8 mouse cellular contexts compared by ENCODE assay signal in genomic region chr8:112045896-112046295, GRCm38 (mm10). TPM values are rescaled to one million over a fixed set of nuclear protein-coding genes. Genes with fewer than 3 reads are reported as not detected.
DNase-seq lines count a peak whose midpoint lies in the region; ATAC-seq and TF ChIP-seq lines count a peak whose summit lies in the region.

No protein-coding gene starts in this region.

- H3K4me2 ChIP-seq in liver, embryonic 12.5 days, result no peak overlapping the region
- no peak overlapping the region for H3K4me2 ChIP-seq in intestine, postnatal 0 days (replicated peaks; ENCODE audit: low read depth)
- H3K4me2 ChIP-seq in midbrain, embryonic 13.5 days (replicated peaks), result no peak overlapping the region

- no peak overlapping the region for H3K4me3 ChIP-seq in liver, embryonic 12.5 days
- no peak overlapping the region for H3K4me3 ChIP-seq in intestine, postnatal 0 days (ENCODE audit: low read depth, low read length)
- no peak overlapping the region for H3K4me3 ChIP-seq in midbrain, embryonic 13.5 days (replicated peaks)

- WGBS in liver, embryonic 12.5 days (ENCODE audit: insufficient replicate concordance), result 4% methylated on average over 7 of the region's 7 CpGs
- 2% methylated on average over 7 of the region's 7 CpGs for WGBS in intestine, postnatal 0 days
- WGBS in midbrain, embryonic 13.5 days, result 5% methylated on average over 7 of the region's 7 CpGs

- DNase-seq in liver, result peak; percentile 75
- DNase-seq in embryo, embryonic 10 days (ENCODE audit: low spot score), result peak; percentile 93
- peak; percentile 77 for DNase-seq in gastrocnemius, postnatal 10 days
- peak; percentile 93 to 94 for DNase-seq in left cerebral cortex, postnatal 14 days (ENCODE audit: low spot score in 2 of 2)
- DNase-seq in spleen, adult 12 weeks (ENCODE audit: low spot score), result peak; percentile 40

- H3K36me3 ChIP-seq in liver, embryonic 12.5 days, result no peaks in the 10 kb centered on the region
- no peaks in the 10 kb centered on the region for H3K36me3 ChIP-seq in intestine, postnatal 0 days (ENCODE audit: control insufficient read depth, insufficient read depth)
- H3K36me3 ChIP-seq in midbrain, embryonic 13.5 days, result no peaks in the 10 kb centered on the region

- no peaks in the 10 kb centered on the region for H3K4me1 ChIP-seq in liver, embryonic 12.5 days
- H3K4me1 ChIP-seq in intestine, postnatal 0 days (replicated peaks; ENCODE audit: control insufficient read depth, insufficient read depth, low read length), result no peaks in the 10 kb centered on the region
- no peaks in the 10 kb centered on the region for H3K4me1 ChIP-seq in midbrain, embryonic 13.5 days (replicated peaks)

- no peaks in the 10 kb centered on the region for H3K27me3 ChIP-seq in liver, embryonic 12.5 days (replicated peaks)
- no peaks in the 10 kb centered on the region for H3K27me3 ChIP-seq in intestine, postnatal 0 days (replicated peaks; ENCODE audit: control insufficient read depth, insufficient read depth, low read length)
- no peaks in the 10 kb centered on the region for H3K27me3 ChIP-seq in midbrain, embryonic 13.5 days

- no peak overlapping the region for H3K9ac ChIP-seq in liver, embryonic 12.5 days
- H3K9ac ChIP-seq in intestine, postnatal 0 days (ENCODE audit: low read depth, low read length), result no peak overlapping the region
- H3K9ac ChIP-seq in midbrain, embryonic 13.5 days (replicated peaks), result no peak overlapping the region

- H3K9me3 ChIP-seq in liver, embryonic 12.5 days (replicated peaks), result no peaks in the 10 kb centered on the region
- no peaks in the 10 kb centered on the region for H3K9me3 ChIP-seq in intestine, postnatal 0 days (ENCODE audit: control insufficient read depth)
- H3K9me3 ChIP-seq in midbrain, embryonic 13.5 days, result no peaks in the 10 kb centered on the region

- intact Hi-C loops in left cerebral cortex, postnatal 14 days (cut with DNase I), result loop anchor here (5.0 kb wide), 1 partner anchor 1586 kb away; no protein-coding TSS in a partner anchor

- H3K27ac ChIP-seq in liver, embryonic 12.5 days, result no peak overlapping the region
- H3K27ac ChIP-seq in intestine, postnatal 0 days (ENCODE audit: low read depth, low read length), result no peak overlapping the region
- no peak overlapping the region for H3K27ac ChIP-seq in midbrain, embryonic 13.5 days

- no peak for ATAC-seq in liver, embryonic 12.5 days
- ATAC-seq in intestine, postnatal 0 days, result no peak
- ATAC-seq in midbrain, embryonic 13.5 days, result peak; percentile 79

- peak; percentile 93 for TF ChIP-seq CTCF in intestine, postnatal 0 days (IDR thresholded peaks at IDR 0.05; ENCODE audit: low read depth)

RNA-seq across cellular contexts. Expression of gene Gm6793, which starts 31.1 kb away (rescaled TPM):
- polyA plus RNA-seq in liver, embryonic 12.5 days (2016; fragmentation: Nextera tagmentation; extraction: Ambion mirVana), result not detected in 2 replicates
- total RNA-seq in gastrocnemius, postnatal 10 days (2021), result not detected
- polyA plus RNA-seq in intestine, postnatal 0 days (2015; fragmentation: Nextera tagmentation; extraction: Ambion mirVana), result 0.21 and 0.29 TPM in 2 replicates
- under 1 TPM in 1 of 2 experiments, not detected in 1; 0.22 TPM for total RNA-seq in left cerebral cortex, postnatal 14 days (2021)
- polyA plus RNA-seq in midbrain, embryonic 13.5 days (2015; fragmentation: Nextera tagmentation; extraction: Ambion mirVana), result 0.45 and 1.2 TPM in 2 replicates

RNA-seq across cellular contexts. Expression of gene Terf2ip, which starts 34.7 kb away (rescaled TPM):
- polyA plus RNA-seq in liver, embryonic 12.5 days (2016; fragmentation: Nextera tagmentation; extraction: Ambion mirVana), result 9.8 and 10.8 TPM in 2 replicates
- total RNA-seq in gastrocnemius, postnatal 10 days (2021), result 10 to 100 TPM; 11.3 to 13.5 TPM
- 10.1 and 11.2 TPM in 2 replicates for polyA plus RNA-seq in intestine, postnatal 0 days (2015; fragmentation: Nextera tagmentation; extraction: Ambion mirVana)
- 10 to 100 TPM; 32.2 to 33.8 TPM for total RNA-seq in left cerebral cortex, postnatal 14 days (2021)
- 52.8 and 55.9 TPM in 2 replicates for polyA plus RNA-seq in midbrain, embryonic 13.5 days (2015; fragmentation: Nextera tagmentation; extraction: Ambion mirVana)

RNA-seq across cellular contexts. Expression of gene Kars, which starts 34.8 kb away (rescaled TPM):
- 162 and 163 TPM in 2 replicates for polyA plus RNA-seq in liver, embryonic 12.5 days (2016; fragmentation: Nextera tagmentation; extraction: Ambion mirVana)
- 100 to 1,000 TPM; 114 to 119 TPM for total RNA-seq in gastrocnemius, postnatal 10 days (2021)
- polyA plus RNA-seq in intestine, postnatal 0 days (2015; fragmentation: Nextera tagmentation; extraction: Ambion mirVana), result 63.7 and 69.2 TPM in 2 replicates
- total RNA-seq in left cerebral cortex, postnatal 14 days (2021), result 10 to 100 TPM; 68.3 to 71.8 TPM
- 169 and 171 TPM in 2 replicates for polyA plus RNA-seq in midbrain, embryonic 13.5 days (2015; fragmentation: Nextera tagmentation; extraction: Ambion mirVana)

RNA-seq across cellular contexts. Expression of gene Adat1, which starts 53.8 kb away (rescaled TPM):
- 6.9 and 7.3 TPM in 2 replicates for polyA plus RNA-seq in liver, embryonic 12.5 days (2016; fragmentation: Nextera tagmentation; extraction: Ambion mirVana)
- 1 to 10 TPM; 1.4 to 2.1 TPM for total RNA-seq in gastrocnemius, postnatal 10 days (2021)
- 1.2 and 1.4 TPM in 2 replicates for polyA plus RNA-seq in intestine, postnatal 0 days (2015; fragmentation: Nextera tagmentation; extraction: Ambion mirVana)
- 1 to 10 TPM; 4.8 to 5.2 TPM for total RNA-seq in left cerebral cortex, postnatal 14 days (2021)
- 8.6 and 9.5 TPM in 2 replicates for polyA plus RNA-seq in midbrain, embryonic 13.5 days (2015; fragmentation: Nextera tagmentation; extraction: Ambion mirVana)

Comparison
In these comparisons a context has a peak if more than half of its experiments do, and no peak if none do; other contexts are left out.
1. DNase-seq: peak in every context shown above with its lines; median percentile 94 in left cerebral cortex, postnatal 14 days; 93 in embryo, embryonic 10 days; 77 in gastrocnemius, postnatal 10 days; 75 in liver; 40 in spleen, adult 12 weeks.